Mouse (Mus musculus) hindbrain, embryonic 14.5 days (tissue): Measurements from ENCODE around the gene Yif1b. TPM values are rescaled to one million over a fixed set of nuclear protein-coding genes. Genes with fewer than 3 reads are reported as not detected.
A peak's percentile ranks its signal among the peaks of the same experiment; 100 is the strongest.

Source experiments
- ATAC-seq: fragments of 200-750 bp; cut with Nextera tagmentation; 2 replicates; pipeline ENCODE4 v1.8.0; 2017; ENCODE audit warnings: moderate number of reproducible peaks, mild to moderate bottlenecking, moderate TSS enrichment, moderate library complexity; ENCODE audit not compliant: low FRiP score
- DNase-seq: peaks from one replicate; pipeline ENCODE4 v3.0.0-alpha.2; 2015; ENCODE audit warnings: low spot score
- H3K27ac ChIP-seq: fragments of 300-500 bp; sonication (generic); 2 replicates; pipeline ENCODE4 v1.5.1; 2014; ENCODE audit warnings: mild to moderate bottlenecking, moderate library complexity
- H3K27me3 ChIP-seq: fragments of 300-500 bp; sonication (generic); 2 replicates; pipeline ENCODE4 v1.6.1; 2014; ENCODE audit warnings: mild to moderate bottlenecking, low read length, mixed read lengths; ENCODE audit not compliant: control insufficient read depth, insufficient read depth
- H3K36me3 ChIP-seq: fragments of 300-500 bp; sonication (generic); replicated peaks from 2 replicates; pipeline ENCODE4 v1.6.1; 2014; ENCODE audit not compliant: control insufficient read depth, insufficient read depth
- H3K4me1 ChIP-seq: fragments of 300-500 bp; sonication (generic); replicated peaks from 2 replicates; pipeline ENCODE4 v1.6.1; 2014; ENCODE audit warnings: antibody characterized with exemption, low read length, mixed read lengths; ENCODE audit not compliant: control insufficient read depth, insufficient read depth
- H3K4me2 ChIP-seq: fragments of 300-500 bp; sonication (generic); replicated peaks from 2 replicates; pipeline ENCODE4 v1.6.1; 2014; ENCODE audit warnings: mild to moderate bottlenecking, moderate library complexity
- H3K4me3 ChIP-seq: fragments of 300-500 bp; sonication (generic); replicated peaks from 2 replicates; pipeline ENCODE4 v1.5.1; 2014; ENCODE audit warnings: mild to moderate bottlenecking, low read length
- H3K9ac ChIP-seq: fragments of 300-500 bp; sonication (generic); 2 replicates; pipeline ENCODE4 v1.6.1; 2014
- H3K9me3 ChIP-seq: fragments of 300-500 bp; sonication (generic); 2 replicates; pipeline ENCODE4 v1.6.1; 2016; ENCODE audit warnings: low read length; ENCODE audit not compliant: control insufficient read depth
- WGBS: fragments of 180-500 bp; shearing (Covaris S2); extraction: QIAGEN DNeasy Blood & Tissue Kit; methylation state at CpG from one replicate; pipeline ENCODE4 v1.1.7; 2014; 5-methylcytosine and 5-hydroxymethylcytosine counted together
- polyA plus RNA-seq: library from polyadenylated mRNA; unstranded; fragments of >200 nt; fragmentation: Nextera tagmentation; extraction: Ambion mirVana; gene quantifications from 2 replicates; pipeline ENCODE4 v1.2.1, GENCODE M21; 2014

Gene Yif1b
- polyA plus RNA-seq, 1 experiment from 2014 or later = 96.6 TPM

DNA sequence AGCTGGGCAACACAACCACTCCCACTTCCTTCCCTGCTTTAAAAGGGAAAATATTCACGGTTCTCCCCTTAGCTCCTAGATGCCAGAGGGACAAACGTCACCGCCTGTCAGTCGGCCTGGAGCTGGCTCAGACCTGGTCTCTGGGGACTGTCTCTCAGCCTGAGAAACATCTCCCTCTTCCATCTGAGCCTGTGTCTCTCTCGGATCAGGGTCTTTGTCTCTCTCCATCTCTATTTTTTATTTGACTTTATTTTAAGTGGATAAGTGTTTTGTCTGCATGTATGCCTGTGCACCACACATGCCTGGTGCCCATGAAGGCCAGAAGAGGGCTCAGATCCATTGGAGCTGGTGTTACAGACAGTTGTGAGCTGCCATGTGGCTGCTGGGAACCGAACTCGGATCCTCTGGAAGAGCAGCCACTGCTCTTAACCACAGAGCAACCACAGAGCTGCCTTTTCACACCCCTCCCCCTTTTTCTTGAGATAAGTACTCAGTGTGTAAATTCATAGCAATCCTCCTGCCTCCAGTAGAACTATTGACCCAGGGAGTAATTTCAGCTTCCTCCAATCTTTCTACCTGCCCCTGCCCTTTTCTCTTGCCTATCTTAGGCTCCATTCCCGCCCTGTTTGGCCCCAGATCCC lies 54.4 kb downstream of the Yif1b start:
- ATAC-seq = no peak
- Histone ChIP-seq H3K36me3 (no peaks in the 10 kb centered on the region), H3K9ac (no peak overlapping the region), H3K27ac (peak overlapping the region; percentile 54), H3K4me2 (no peak overlapping the region), H3K4me1 (peaks cover 16% of the 10 kb centered on the region; the same call in 1 of the 2 replicates), H3K27me3 (no peaks in the 10 kb centered on the region), H3K9me3 (no peaks in the 10 kb centered on the region), H3K4me3 (no peak overlapping the region)
- 23% methylated on average over 8 of the region's 8 CpGs for WGBS
- DNase-seq = no peak

DNA sequence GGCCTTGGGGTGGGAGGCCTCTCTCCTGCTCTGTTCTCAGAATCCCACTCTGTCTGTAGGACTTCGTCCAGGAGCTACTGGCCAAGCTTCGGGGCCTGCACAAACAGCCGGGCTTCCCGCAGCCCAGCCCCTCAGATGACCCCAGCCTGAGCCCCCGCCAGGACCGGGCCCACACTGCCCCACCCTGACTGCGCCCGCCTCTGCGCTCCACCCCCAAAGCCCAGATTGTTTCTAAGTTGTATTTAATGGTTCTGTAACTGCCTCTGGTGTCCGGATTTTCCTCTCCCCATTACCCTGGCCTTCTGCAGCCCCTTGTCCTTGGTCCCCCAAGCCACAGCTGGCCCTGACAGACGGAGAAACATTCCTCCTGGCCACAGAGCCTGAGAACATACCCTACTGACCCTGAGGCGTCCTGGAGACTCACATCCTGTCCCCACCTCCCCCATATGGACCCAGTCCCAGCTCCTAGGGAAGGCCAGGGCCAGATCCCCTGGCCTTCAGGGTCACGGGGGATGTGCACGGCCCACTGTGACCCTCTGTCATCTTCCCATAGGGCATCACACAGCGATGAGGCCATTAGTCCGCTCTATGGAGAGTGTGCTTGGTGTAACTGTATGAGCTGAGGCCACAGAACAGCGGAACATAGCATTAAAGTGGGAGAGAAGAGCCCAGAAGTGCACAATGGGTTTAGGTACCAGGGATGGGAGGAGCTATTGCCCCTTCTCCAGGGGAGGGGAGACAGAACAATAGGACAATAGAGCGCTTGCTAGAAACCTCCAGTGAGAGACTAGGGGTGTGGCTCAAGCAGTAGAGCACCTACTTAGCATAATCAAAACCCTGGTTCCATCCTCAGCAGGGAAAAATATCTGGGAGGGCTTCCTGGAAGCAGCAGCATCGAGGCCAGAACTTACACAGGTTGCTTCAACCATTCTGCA lies 55.3 kb downstream of the Yif1b start:
- 22% methylated on average over 19 of the region's 19 CpGs for WGBS
- Histone ChIP-seq H3K4me3 (no peak overlapping the region), H3K27ac (peak overlapping the region; percentile 54), H3K36me3 (no peaks in the 10 kb centered on the region), H3K9ac (no peak overlapping the region), H3K4me1 (peaks cover 16% of the 10 kb centered on the region; the same call in 1 of the 2 replicates), H3K27me3 (no peaks in the 10 kb centered on the region), H3K4me2 (no peak overlapping the region), H3K9me3 (no peaks in the 10 kb centered on the region)
- DNase-seq (no peak), ATAC-seq (no peak)

DNA sequence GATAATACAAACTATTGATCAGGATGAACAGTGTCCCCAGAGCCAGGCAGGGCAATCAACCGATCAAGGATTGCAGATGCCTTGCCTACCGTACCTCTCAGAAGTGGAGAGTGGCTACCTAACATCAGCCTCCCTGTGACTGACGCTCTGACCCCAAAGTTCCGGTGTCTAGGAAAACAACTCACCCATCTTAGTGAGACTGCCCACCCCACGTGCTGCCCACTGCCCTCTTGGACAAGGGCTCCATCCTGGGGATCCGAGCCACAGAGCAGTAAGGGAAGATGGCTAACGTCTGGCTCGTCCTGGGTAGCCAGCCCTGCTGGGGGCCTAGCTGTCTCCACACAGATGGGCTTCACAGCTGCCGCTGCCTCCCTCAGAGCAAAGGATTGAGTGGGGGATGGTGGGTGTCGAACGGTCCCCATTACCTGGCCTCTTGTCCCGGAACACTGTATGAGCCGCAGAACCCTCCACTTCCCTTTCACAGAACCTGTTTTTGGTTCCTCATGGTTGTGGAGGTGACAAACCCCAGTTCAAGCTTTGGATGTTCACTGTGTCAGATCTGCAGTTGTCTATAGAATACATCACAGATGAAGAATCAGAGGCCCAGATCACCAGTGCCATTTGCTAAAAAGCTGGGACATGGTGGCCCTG lies 56.1 kb downstream of the Yif1b start:
- Histone ChIP-seq H3K27me3 (no peaks in the 10 kb centered on the region), H3K9me3 (no peaks in the 10 kb centered on the region), H3K27ac (no peak overlapping the region), H3K4me1 (peaks cover 11% of the 10 kb centered on the region; the same call in 1 of the 2 replicates), H3K9ac (no peak overlapping the region), H3K4me3 (no peak overlapping the region), H3K4me2 (no peak overlapping the region), H3K36me3 (no peaks in the 10 kb centered on the region)
- DNase-seq = no peak
- ATAC-seq = no peak
- 63% methylated on average over 13 of the region's 13 CpGs for WGBS

DNA sequence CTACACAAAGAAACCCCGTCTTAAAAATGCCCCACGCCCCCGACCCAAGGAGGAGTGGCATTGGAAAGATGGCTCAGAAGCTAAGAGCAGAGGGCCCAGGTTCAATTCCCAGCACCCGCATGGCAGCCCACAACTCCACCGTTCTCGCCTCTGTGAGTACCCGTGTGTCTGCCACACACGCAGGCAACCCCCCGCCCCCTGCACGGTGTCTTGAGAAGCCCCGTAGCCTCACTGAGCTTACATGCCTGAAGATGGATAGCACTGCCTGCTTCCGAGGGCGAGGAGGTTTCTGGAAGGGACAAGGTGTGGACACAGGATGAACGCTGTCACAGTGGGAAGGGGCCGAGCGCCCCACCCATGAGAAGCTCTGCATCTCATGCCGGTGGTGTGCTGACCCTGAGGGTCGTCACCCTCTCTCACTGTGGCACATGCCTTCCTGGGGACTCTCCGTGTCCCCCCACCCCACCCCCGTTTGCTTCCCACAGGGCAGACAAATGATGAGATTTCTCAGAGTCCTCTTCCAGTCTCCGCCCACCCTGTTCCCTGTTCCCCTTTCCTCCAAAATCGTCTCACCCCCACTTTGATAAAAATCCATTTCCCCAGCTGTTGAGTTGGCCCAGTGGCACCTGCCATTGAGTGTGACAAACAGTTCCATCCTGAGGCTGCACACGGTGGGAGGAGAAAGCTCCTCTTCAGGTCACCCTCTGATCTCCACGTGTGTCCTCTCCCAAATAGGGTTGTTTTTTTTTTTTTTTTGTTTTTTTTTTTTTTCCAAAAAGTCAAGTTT lies 57.9 kb downstream of the Yif1b start:
- H3K27ac ChIP-seq = no peak overlapping the region
- ATAC-seq (no peak), DNase-seq (no peak)
- H3K4me1 ChIP-seq = peaks cover 8% of the 10 kb centered on the region; the same call in 1 of the 2 replicates
- no peaks in the 10 kb centered on the region for H3K9me3 ChIP-seq
- no peak overlapping the region for H3K9ac ChIP-seq
- H3K36me3 ChIP-seq = no peaks in the 10 kb centered on the region
- 83% methylated on average over 24 of the region's 24 CpGs for WGBS
- no peak overlapping the region for H3K4me3 ChIP-seq
- H3K27me3 ChIP-seq = no peaks in the 10 kb centered on the region
- H3K4me2 ChIP-seq = no peak overlapping the region

DNA sequence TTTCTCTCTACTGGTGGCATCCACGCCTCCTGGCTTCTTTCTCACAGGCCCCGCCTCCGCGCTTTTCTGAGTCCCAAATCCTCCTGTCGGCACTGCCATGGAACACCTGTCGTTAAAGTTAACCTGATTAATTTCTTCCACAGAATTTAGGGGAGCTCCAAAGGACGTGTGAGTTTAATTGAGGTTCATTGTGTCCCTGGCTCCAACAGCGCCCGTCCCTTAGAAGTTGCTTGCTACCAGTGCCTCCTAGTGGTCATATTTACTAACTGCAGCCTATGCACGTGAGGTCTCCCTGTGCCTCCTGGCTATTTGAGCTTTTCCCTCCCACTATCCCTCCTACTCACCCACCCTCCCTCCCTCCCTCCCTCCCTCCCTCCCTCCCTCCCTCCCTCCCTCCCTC lies 58.9 kb downstream of the Yif1b start:
- 11% methylated on average over 10 of the region's 10 CpGs for WGBS
- 0 out of 2 replicates have a peak, but pooled peaks cover 4% of the 10 kb centered on the region for H3K4me1 ChIP-seq

More for the DNA sequence above, 58.9 kb downstream of the Yif1b start:
- H3K36me3 ChIP-seq = no peaks in the 10 kb centered on the region
- 0 out of 2 replicates have a peak overlapping the region, but pooled peaks have one; percentile 10 for H3K4me2 ChIP-seq
- ATAC-seq (no peak), DNase-seq (peak; percentile 81)
- H3K27ac ChIP-seq = no peak overlapping the region
- no peaks in the 10 kb centered on the region for H3K27me3 ChIP-seq
- no peaks in the 10 kb centered on the region for H3K9me3 ChIP-seq
- H3K9ac ChIP-seq = no peak overlapping the region
- H3K4me3 ChIP-seq = no peak overlapping the region

Other genes with a start within 250 kb of the Yif1b start
- 5.1 and 7.6 TPM in 2 replicates for gene Ryr1, start 113.2 kb upstream of the Yif1b start, polyA plus RNA-seq
- 0.91 and 1.1 TPM in 2 replicates for gene Rasgrp4, start 103.5 kb upstream of the Yif1b start, polyA plus RNA-seq
- 25.8 and 32.8 TPM in 2 replicates for gene Fam98c, start 82.1 kb upstream of the Yif1b start, polyA plus RNA-seq
- gene Ggn, start 68.1 kb upstream of the Yif1b start, polyA plus RNA-seq = 0.36 and 1.0 TPM in 2 replicates
- gene Spred3, start 67.9 kb upstream of the Yif1b start, polyA plus RNA-seq = 10.3 and 10.5 TPM in 2 replicates
- 295 and 302 TPM in 2 replicates for gene Psmd8, start 57.6 kb upstream of the Yif1b start, polyA plus RNA-seq
- gene Catsperg1, start 24.3 kb upstream of the Yif1b start, polyA plus RNA-seq = 2.6 and 3.3 TPM in 2 replicates
- 0.66 and 0.78 TPM in 2 replicates for gene Kcnk6, start 5.8 kb upstream of the Yif1b start, polyA plus RNA-seq
- 0.61 and 0.67 TPM in 2 replicates for gene 2200002D01Rik, start 10.1 kb downstream of the Yif1b start, polyA plus RNA-seq
- gene Spint2, start 43.6 kb downstream of the Yif1b start, polyA plus RNA-seq = 71.3 and 73.2 TPM in 2 replicates
- gene Ppp1r14a, start 51.0 kb downstream of the Yif1b start, polyA plus RNA-seq = 2.2 and 3.6 TPM in 2 replicates
- gene Dpf1, start 65.6 kb downstream of the Yif1b start, polyA plus RNA-seq = 160 and 161 TPM in 2 replicates